Mouse (Mus musculus): ENCODE measurements around the gene Serpina12.

Gene Serpina12

GRCm38 (mm10) chr12:104002569-104003237, 41.5 kb downstream of the Serpina12 start:
- peak; percentile 62 for DNase-seq

- DNase-seq = no peak
Observed at GRCm38 (mm10) chr12:104000594-104000993, 43.6 kb downstream of the Serpina12 start.

GRCm38 (mm10) chr12:103999611-104000010, 44.6 kb downstream of the Serpina12 start:
- no peak for DNase-seq

- DNase-seq = peak; percentile 11
Observed at GRCm38 (mm10) chr12:103996513-103996912, 47.7 kb downstream of the Serpina12 start.

- peak; percentile 73 for DNase-seq
Observed at GRCm38 (mm10) chr12:103995292-103996072, 48.8 kb downstream of the Serpina12 start.

GRCm38 (mm10) chr12:103992945-103993344, 51.3 kb downstream of the Serpina12 start:
- DNase-seq = no peak

- no peak for DNase-seq
Observed at GRCm38 (mm10) chr12:103989857-103990256, 54.4 kb downstream of the Serpina12 start, which contains the start of gene Serpina11. Serpina11 (minus strand) TSS chr12:103989957.

GRCm38 (mm10) chr12:103989514-103989767, 54.8 kb downstream of the Serpina12 start:
- no peak for DNase-seq

GRCm38 (mm10) chr12:103988754-103989513, 55.3 kb downstream of the Serpina12 start:
- DNase-seq = no peak

GRCm38 (mm10) chr12:103985868-103986267, 58.4 kb downstream of the Serpina12 start:
- no peak for DNase-seq

- peak; percentile 70 for DNase-seq
Observed at GRCm38 (mm10) chr12:103984935-103985334, 59.3 kb downstream of the Serpina12 start.

- no peak for DNase-seq
Observed at GRCm38 (mm10) chr12:103981646-103982360, 62.4 kb downstream of the Serpina12 start.

All from lung, postnatal 14 days (tissue).